Mouse (Mus musculus) thymus, postnatal 0 days (tissue): ENCODE results near the gene Sucla2. TPM values are rescaled to one million over a fixed set of nuclear protein-coding genes. Genes with fewer than 3 reads are reported as not detected.
A peak's percentile ranks its signal among the peaks of the same experiment; 100 is the strongest.

Experiments used
- DNase-seq: peaks from one replicate; pipeline ENCODE4 v3.0.0-alpha.2; 2015; ENCODE audit warnings: low spot score
- polyA plus RNA-seq: library from polyadenylated mRNA; unstranded; fragments of >200 nt; fragmentation: Nextera tagmentation; extraction: Ambion mirVana; gene quantifications from 2 replicates; pipeline ENCODE4 v1.2.1, GENCODE M21; 2015

Gene Sucla2
- 90.3 and 90.9 TPM in 2 replicates for polyA plus RNA-seq

DNA sequence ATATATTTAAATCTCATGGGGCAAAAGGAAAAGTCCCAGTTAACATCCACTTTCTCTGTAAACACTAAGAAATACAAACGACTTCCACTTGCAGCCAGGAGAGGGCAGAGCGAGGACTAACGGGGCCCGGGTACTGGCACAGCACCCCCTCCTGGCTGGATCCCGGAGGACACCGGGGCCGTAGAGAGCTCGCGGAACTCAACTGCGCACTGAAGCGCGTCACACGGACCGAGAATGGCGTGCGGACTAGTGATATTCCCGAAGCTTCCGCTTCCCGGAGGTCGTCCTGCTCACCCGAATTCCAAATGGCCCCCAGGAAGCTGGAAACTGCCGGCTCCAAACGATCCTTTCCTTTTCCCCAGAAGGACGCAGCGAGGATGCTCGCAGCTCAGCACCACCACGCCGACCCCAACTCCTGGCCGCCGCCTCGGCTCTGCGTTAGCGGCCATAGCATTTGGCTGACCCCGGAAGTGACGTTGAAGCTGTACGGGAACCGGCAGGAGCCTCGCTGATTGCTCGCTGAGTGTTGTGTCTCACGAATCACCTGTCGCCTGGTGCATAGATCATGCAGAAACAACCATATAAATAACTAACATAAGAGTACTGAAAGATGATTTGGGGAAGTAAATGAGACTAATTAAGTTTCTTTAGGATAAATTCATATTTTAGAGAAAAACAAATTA is at the start of gene Sucla2:
Gene Sucla2, plus strand, starts transcription at position 554 of the 683 bp plus-strand sequence.
- peak; percentile 97 for DNase-seq

DNA sequence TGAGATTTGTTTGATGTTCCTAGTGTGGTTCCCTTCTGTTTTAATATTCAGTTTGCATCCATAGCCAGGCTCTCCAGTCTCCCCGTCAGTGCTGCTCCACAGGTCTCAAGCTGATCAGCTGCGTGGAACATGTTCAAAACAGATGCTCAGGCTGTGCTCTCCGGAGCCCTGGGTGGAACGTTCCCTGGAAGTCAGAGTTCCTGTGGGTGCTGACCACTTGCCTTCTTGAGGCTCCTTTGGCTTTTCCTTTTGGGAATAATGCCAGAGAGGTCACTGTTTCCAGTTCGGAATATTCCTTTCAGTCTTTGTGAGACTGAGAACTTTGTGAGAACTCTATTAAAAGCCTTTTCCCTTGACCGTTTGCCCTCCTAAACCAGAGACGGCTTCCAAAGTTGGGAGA is 49.6 kb upstream of the Sucla2 start:
- DNase-seq, result no peak

DNA sequence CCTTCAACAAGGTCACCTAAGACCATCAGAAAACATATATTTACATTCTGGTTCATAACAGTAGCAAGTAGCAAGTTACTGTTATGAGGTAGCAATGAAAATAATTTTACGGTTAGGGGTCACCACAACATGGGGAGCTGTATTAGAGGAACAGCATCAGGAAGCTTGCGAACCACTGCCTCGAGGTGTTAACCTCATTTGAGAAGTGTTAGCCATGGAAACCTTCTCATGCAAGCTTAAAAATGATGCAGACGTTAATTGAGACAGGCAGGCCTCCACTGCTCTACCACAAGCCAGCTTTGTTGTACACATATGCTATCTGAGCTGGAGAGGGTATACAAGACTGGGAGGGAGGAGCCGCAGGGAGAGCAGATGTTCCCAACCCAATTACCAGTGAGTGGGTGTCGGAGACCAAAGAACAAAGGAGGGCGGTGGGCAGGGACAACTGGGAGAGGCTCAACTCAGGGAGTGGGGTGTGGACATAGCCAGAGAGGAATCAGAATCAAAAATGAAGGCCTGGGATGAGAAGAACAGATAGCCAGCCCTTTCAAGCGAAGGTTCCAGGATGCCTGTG is 48.7 kb upstream of the Sucla2 start:
- no peak for DNase-seq

DNA sequence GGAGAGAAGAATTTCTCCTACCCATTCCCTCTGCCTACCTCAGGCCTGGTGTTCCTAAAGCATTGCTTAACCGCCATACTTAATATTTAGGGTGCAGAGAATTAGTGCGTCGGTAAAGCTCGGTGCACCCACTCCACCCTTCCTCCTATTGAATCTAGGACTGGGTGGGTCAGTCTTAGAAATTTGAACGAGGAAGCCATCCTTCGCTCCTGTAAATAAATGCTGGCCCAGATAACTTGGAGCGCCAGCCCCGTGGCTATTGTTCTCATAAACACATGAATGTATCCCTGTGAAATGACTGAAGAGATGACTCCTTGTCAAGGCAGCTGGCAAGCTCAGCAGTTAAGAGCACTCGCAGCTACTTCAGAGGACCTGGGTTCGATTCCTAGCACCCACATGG is 48.0 kb upstream of the Sucla2 start:
- no peak for DNase-seq

DNA sequence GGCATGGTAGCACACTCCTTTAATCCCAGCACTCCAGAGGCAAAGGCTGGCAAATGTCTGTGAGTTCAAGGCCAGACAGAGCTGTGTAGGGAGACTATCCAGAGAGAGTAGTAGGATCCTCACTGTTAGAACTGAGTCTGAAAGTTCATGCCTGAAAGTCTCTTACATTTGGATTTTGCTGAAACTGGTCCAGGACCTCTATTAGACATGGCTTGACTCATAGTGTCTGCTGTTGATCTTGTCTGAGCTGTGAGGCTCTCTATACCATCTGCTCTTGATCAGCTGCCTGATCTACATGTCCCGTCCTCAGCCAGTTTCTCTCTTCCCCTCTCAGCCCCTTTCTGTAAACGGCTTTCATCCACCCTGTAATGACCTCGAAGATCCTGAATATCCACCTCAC is 46.8 kb upstream of the Sucla2 start:
- DNase-seq, result no peak

DNA sequence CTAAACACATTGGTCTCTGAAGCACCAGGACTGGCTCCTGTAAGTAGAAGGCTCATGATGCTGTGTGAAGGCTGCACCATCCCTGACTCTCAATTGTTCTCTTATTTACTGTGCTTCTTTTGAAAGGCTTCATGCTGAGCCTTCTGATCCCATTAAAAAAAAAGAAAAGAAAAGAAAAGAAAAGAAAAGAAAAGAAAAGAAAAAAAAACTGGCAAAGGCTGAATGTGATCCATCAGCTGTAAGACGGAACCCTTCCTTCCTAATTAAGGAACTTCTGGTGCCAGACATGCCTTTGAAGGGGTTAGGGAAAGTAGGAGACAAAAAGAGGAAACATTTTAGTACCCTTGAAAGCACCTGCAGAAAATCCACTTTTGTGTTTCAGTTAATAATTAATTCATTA is 45.3 kb upstream of the Sucla2 start:
- DNase-seq, result no peak

DNA sequence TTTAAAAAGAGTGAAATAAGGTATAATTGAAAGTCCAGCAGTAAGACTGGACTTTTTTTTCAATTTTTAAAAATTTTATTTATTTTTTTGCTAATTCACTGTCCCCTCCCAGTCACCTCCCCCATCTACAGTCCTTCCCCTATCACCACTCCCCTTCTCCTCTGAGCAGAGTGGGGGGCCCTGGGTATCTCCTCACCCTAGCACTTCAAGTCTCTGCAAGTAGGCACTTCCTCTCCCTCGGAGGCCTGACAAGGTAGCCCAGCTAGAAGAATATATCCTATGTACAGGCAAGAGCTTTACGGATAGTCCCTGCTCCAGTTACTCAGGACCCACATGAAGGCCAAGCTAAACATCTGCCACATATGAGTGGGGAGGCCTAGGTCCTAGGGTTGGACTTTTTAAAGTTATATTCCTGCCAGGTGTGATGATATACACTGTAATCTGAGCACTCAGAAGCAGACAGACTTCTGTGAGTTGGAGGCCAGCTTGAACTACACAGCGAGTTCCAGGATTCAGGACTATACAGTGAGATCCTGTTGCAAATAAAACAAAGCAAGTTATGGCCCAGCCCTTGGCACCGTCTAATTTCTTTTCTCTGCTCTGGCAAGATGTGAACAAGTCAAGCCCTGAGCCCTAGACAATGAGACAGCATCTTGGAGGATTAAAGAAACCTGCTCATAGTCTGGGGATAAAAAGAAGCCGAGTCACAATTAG is 41.4 kb upstream of the Sucla2 start:
- no peak for DNase-seq

DNA sequence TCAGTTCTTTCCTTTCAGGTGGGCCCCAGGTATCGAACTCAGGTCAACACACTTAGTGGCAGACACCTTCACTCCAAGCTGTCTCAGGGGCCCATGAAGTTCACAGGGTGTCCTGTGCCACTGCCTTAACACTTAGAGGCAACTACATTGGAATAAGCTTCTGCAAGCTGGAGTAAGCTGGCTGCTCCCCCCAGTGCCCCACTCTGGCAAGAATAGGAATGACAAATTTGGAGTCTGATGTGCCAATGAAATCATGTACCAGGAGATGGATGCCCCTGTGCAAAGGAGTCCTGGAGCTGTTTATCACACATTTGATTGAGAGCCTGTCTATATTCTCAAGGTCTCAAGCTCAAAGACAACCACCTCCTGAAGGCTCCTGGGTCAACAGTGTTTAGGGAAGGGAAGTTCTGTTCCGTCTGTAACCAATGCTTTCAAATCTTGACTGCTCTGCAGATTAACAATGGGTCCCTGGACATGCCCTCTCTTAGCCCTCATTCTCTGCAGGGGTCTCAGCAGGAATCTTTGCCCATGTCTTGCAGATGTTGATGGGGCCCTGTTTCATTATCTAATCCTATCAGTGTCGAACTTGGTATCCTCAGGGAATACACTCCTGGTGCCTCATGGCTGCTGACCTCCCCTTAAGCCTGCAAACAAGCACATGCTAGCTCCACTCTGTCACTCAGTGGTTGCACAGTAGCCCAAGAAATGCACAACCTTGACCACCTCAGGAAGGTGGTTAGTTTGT is 40.6 kb upstream of the Sucla2 start:
- no peak for DNase-seq

DNA sequence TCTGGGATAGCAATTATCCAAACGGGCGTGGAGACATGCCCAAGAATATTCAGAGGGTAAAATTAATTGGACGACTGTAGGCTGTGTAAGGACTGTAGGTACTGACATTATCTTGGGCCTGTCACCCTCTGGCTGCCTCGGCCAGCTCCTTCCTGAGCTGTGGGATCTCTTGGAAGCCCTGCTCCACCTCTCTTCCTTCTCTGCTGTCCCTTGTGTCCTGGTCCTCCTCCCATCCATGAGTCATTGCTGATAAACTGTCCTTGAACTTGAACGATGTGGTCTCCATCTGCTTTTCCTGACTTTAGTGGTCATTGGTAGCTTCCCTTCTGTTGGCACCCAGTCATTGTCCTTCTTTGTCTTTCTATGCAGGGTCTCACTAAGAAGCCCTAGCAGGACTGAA is 38.5 kb upstream of the Sucla2 start:
- DNase-seq, result no peak

DNA sequence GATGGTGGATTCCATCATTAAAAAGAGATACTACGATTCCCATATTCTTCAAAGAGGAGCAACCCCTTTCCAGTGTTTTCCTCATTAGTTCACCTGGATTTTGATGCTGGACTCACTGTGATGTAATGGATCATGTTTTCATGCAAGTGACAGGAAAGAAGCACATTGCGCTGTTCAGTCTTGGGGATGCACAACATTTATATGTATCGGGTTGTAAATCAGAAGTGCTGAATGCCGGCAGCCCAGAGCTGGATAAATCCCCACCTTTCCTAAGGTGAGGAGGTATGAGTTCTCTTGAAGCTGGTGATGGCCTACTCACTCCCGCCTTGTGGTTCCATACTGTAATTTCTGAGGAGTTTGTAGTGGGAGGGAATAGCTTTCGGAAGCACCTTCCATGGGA is 31.8 kb upstream of the Sucla2 start:
- DNase-seq, result no peak

DNA sequence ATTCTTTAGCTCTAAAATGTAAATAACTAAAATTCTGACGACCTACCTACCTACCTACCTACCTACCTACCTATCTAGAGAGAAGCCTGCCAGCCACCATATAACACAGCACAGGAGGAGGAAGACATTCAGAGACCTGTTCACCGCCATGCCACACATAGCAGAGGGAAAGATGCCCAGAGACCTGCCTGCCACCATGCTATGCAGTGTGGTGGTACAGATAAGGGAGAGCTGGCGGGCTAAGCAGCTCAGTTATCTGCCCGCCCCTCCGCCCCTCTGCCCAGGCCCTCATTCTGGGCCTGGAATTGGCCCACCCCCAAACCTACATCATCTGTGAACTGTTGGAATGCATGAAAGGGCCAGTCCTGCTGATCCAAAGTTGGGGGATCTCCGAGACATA is 31.0 kb upstream of the Sucla2 start:
- no peak for DNase-seq

DNA sequence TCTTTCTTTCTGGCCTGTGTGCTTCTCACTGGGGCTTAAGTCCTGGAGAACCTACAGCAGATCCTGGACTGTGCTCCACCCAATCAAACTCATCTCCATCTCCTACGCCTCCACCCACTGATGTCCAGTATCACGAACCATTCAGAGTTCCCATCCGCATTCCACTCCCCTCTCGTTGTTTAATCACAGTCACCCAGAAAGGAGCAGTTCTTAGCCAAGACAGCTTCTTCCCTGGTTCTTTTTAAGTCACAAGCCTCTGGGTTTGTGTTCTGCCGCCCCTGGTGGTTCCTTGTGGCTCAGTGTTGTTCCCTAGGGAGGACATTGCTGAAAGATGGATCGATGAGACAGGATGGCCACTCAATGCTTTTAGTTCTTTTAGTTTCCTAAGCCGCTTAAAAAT is 29.4 kb upstream of the Sucla2 start:
- DNase-seq, result no peak

DNA sequence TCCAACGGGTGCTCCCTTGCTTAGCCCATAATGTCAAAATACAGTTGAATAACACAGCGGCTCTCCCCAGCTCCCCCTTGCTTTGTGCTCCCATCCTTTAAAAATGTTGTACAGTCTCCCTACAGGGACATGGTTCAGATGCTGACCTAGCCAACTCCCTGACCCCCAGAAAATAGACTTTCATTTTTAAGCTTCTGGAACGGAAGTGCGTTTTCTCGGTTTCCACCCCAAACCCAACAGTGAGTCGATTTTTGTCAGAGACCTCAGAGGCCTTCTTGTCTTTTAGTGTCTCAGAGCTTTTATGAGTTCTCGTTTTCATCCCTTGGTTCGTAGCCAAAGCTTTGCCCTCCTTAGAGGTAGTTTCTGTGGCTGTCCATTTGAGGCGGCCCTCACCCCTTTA is 23.8 kb upstream of the Sucla2 start:
- DNase-seq, result no peak

DNA sequence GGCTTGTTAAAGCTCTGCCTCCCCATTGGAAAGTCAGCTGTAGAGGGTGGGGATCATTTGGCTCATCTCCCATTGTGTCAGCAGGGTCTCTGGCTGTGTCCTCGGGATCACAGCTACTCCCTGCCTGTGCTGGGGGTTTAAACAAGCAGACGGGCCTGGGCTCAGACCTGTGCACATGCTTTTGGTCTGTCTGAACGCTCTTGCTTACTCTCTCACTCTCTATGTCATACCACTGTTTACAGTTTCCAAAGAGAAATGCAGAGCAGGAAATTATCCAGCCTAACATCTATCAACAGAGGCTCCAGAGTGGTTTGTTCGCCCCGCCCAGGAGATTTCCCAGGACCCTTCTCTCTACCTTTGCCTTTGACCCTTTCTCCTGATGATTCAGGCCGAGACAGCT is 23.4 kb upstream of the Sucla2 start:
- no peak for DNase-seq

DNA sequence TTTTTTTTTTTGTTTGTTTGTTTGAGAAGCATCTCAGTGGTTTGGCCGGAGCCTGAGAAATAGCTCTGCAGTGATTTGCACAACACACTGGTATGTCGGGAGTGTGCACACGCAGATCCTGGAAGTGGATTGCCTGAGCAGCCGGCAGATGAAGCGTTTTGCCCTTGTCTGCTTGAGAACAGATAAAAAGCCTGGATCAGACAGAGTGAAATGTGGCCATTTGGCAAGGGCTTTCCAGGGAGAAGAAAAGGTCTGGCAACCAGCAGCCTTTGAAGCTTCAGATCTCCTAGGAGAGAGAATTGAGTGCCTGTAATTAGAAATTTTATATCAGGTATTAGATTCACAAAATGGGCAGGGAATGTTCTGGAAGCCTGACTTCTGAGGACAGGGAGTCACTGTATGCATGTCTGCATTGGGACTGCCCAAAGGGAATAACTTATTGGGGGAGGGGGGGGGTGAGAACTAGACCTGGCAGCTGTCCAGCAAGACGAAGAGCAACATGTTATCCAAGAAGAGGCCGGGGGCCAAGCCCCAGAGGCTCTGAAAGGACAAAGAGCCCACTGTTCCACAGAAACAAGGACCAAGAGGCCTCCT is 22.4 kb upstream of the Sucla2 start:
- DNase-seq, result no peak

DNA sequence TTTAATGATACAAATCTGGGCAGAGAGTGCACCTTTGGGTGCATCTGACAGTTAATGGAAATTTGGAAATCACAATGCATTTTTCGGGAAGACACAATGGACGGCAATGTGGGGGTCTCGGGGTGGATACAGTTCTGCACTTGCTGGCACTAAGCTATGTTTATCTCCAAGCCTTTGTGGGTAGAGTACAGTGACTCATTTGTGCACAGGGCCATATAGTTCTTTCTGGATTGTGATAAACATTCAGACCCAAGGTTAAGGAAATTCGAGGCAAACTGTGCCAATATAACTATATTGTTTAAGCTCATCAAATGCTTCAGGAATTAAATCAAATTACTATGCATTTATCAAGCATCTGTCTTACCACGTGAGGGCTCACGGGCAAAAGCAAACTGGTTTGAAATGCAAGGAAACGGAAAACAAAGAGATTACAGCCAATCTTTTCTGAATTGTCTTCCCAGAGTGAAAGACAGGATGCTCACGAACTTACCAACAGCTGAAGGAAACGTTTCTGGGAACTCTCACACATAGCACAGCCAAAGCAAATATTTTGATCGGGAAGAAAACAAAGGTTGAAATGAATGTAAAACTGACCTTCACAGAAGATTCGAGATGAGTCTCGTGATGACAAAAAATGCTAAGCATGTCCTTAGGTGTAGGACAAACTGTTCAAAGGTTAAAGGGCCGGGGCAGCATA is 21.7 kb upstream of the Sucla2 start:
- no peak for DNase-seq

DNA sequence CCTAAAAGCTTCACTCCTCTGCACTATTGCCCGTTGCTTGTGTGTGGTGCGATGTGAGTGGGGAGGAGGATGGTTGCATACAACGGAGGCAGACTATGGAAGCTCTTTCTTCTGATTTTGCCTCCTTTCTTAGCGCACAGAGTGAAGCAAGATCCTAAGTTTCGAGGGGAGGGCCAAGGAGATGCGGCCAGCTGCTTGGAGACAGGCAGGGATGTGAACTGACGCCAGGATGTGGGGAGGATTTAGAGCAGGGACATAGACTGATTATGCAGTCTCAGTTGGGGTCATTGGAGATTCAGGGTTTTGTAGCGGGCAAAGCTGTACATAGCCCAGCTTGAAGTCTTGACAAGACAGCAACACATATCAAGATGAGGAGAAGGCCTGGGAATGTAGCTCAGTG is 18.8 kb upstream of the Sucla2 start:
- no peak for DNase-seq

DNA sequence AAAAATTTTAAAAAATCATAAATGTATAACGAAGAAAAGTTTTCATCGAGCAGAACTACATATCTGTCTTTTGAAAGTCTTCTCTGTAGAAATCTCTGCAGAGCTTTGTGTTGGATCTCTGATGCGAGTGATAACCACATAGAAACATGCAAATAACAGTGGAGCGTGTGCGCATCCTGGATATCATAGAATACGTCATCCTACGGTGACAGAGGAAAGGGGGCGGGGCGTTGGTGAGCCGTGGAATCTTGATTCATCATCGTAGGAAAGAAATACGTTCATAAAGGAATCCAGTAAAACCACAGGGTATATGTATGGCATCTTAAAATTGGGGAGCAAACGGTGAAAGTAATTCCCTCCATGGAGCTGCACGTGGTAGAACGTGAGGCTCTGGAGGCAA is 17.9 kb upstream of the Sucla2 start:
- no peak for DNase-seq

DNA sequence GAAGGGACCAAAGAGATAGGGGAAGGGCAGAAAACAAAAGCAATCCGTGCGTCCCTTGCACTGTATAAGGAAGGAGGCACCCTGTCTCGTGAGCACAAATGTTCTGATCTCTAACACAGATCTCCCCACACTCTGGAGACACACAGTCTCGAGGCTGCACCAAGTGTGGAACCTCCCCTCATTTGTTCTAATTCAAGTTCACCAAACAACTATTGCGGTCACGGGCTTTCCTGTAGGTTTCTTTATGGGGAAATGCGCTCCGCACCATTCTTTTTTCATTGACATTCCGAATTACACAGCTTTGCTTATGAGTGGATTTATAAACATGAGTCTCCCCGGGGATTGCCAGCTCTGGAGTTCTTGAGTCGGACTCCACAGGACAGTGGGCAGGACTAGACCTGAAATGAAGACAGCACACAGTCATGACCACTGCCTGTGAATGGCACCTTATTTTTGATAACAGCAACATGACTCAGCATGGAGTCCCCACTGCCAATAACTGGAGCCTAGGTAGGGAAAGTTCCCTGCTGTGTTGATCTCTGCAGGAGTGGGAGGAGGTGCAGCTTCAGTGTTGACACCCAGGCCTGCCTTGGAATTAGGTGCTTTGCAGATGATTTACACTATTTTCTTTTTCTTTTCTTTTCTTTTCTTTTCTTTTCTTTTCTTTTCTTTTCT is 17.3 kb upstream of the Sucla2 start:
- peak; percentile 21 for DNase-seq

DNA sequence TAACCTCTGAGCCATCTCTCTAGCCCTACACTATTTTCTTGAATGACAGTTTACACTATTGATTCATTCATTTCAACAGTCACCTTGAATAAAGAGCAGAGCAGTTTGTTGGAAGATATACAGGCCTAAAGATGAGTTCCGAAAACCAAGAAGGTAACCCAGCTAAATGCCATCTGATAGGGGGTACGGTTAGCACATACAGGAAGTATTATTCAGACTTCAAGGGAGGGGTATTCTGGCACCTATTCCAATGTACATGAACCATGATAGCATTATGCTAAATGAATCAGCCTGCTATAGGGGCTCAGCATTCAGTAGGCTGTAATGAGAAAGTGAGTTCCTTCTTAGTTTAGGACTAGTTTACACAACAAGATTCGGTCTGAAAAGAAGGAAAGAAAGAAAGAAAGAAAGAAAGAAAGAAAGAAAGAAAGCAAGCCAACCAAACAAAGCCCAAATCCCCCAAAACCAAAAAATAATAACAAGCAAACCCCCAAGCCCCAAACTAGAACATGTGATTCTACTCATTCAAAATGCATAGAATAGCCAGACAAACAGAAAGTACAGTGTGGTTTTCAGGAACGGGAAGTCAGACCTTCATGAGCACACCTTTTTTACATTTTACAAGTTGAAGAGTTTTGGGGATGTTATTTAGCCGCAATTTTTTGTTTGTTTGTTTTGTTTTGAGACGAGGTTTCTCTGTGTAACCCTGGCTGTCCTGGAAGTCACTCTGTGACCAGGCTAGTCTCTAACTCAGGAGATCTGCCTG is 16.3 kb upstream of the Sucla2 start:
- no peak for DNase-seq
